Mouse (Mus musculus) limb, embryonic 12.5 days (tissue): ENCODE measurements at regions not wholly inside any gene's neighbourhood (a gene's known extent, or its start where the extent isn't known, plus 50 kb on each side); places are given as distances from the start of the nearest gene placed in this dataset.
"Not testable (repeated sequence)": the region's sequence is repeated elsewhere in the genome, so short reads cannot be mapped to it uniquely, and the experiment has no call there.

Source experiments
- ATAC-seq: fragments of 200-750 bp; cut with Nextera tagmentation; 2 replicates; pipeline ENCODE4 v1.8.0; 2017; ENCODE audit warnings: low read depth, moderate TSS enrichment; ENCODE audit not compliant: insufficient number of reproducible peaks, insufficient read depth, low FRiP score, low TSS enrichment
- H3K27ac ChIP-seq: fragments of 300-500 bp; sonication (generic); 2 replicates; pipeline ENCODE4 v1.5.1; 2016; ENCODE audit warnings: mild to moderate bottlenecking, moderate library complexity
- H3K27me3 ChIP-seq: fragments of 300-500 bp; sonication (generic); 2 replicates; pipeline ENCODE4 v1.6.1; 2016; ENCODE audit warnings: mild to moderate bottlenecking, moderate library complexity
- H3K36me3 ChIP-seq: fragments of 300-500 bp; sonication (generic); 2 replicates; pipeline ENCODE4 v1.6.1; 2016; ENCODE audit warnings: mild to moderate bottlenecking, moderate library complexity
- H3K4me1 ChIP-seq: fragments of 300-500 bp; sonication (generic); replicated peaks from 2 replicates; pipeline ENCODE4 v1.6.1; 2016
- H3K4me2 ChIP-seq: fragments of 300-500 bp; sonication (generic); 2 replicates; pipeline ENCODE4 v1.6.1; 2016; ENCODE audit warnings: mild to moderate bottlenecking, moderate library complexity
- H3K4me3 ChIP-seq: fragments of 300-500 bp; sonication (generic); replicated peaks from 2 replicates; pipeline ENCODE4 v1.5.1; 2016; ENCODE audit warnings: mild to moderate bottlenecking
- H3K9ac ChIP-seq: fragments of 300-500 bp; sonication (generic); replicated peaks from 2 replicates; pipeline ENCODE4 v1.6.1; 2016; ENCODE audit warnings: mild to moderate bottlenecking, moderate library complexity
- H3K9me3 ChIP-seq: fragments of 300-500 bp; sonication (generic); 2 replicates; pipeline ENCODE4 v1.6.1; 2016; ENCODE audit warnings: mild to moderate bottlenecking, moderate library complexity
- WGBS: fragments of 180-500 bp; shearing (Covaris S2); methylation state at CpG from one replicate; pipeline ENCODE4 v1.1.7; 2016; 5-methylcytosine and 5-hydroxymethylcytosine counted together

GRCm38 (mm10) chr6:102005627-102006026, 567.3 kb downstream of the Cntn3 start:
- no peak overlapping the region for H3K9ac ChIP-seq
- H3K9me3 ChIP-seq: no peaks in the 10 kb centered on the region
- H3K4me2 ChIP-seq: no peak overlapping the region
- 80% methylated on average over 3 of the region's 3 CpGs for whole genome bisulfite sequencing
- no peak overlapping the region for H3K27ac ChIP-seq
- H3K4me1 ChIP-seq: no peaks in the 10 kb centered on the region
- no peaks in the 10 kb centered on the region for H3K27me3 ChIP-seq
- H3K4me3 ChIP-seq: no peak overlapping the region
- no peak for ATAC-seq
- H3K36me3 ChIP-seq: no peaks in the 10 kb centered on the region

GRCm38 (mm10) chr6:101998181-101998580, 574.7 kb downstream of the Cntn3 start:
- Histone ChIP-seq H3K36me3 (no peaks in the 10 kb centered on the region), H3K4me3 (no peak overlapping the region), H3K27me3 (no peaks in the 10 kb centered on the region), H3K4me1 (no peaks in the 10 kb centered on the region), H3K4me2 (no peak overlapping the region), H3K9ac (no peak overlapping the region), H3K9me3 (no peaks in the 10 kb centered on the region), H3K27ac (no peak overlapping the region)
- 57% methylated on average over 2 of the region's 2 CpGs for WGBS
- ATAC-seq: no peak

- Histone ChIP-seq H3K4me3 (no peak overlapping the region), H3K27me3 (no peaks in the 10 kb centered on the region), H3K9ac (no peak overlapping the region), H3K27ac (no peak overlapping the region), H3K4me1 (no peaks in the 10 kb centered on the region), H3K4me2 (no peak overlapping the region), H3K9me3 (no peaks in the 10 kb centered on the region), H3K36me3 (no peaks in the 10 kb centered on the region)
- ATAC-seq: no peak
- 72% methylated on average over 5 of the region's 5 CpGs for WGBS
Observed at GRCm38 (mm10) chr6:101997629-101998028, 575.3 kb downstream of the Cntn3 start.

DNA sequence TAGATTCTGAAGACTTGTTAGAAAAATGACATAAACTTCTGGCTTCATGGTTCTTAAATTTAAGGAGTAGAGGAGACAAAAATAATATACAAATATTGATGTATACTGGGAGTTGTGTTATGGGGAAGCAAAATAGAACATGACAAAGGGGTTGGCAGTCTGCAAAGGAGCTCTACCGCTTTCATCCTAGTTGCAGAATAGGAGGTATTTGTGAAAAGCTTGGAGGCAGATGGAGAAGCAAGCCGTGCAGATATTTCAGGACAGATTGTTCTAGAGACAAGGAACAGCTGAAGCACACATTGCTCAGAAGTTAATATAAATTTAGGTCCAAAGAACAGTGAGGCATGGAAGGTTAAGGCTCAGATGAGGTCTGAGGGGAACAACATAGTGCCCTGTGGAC, 580.1 kb downstream of the Cntn3 start:
- Histone ChIP-seq H3K9me3 (no peaks in the 10 kb centered on the region), H3K4me3 (no peak overlapping the region), H3K36me3 (no peaks in the 10 kb centered on the region), H3K27me3 (no peaks in the 10 kb centered on the region), H3K27ac (no peak overlapping the region), H3K9ac (no peak overlapping the region), H3K4me1 (no peaks in the 10 kb centered on the region), H3K4me2 (no peak overlapping the region)
- WGBS: 90% methylated on average over 2 of the region's 2 CpGs
- no peak for ATAC-seq

- WGBS: 67% methylated on average over 1 of the region's 1 CpGs
- Histone ChIP-seq H3K27ac (no peak overlapping the region), H3K4me3 (no peak overlapping the region), H3K9me3 (no peaks in the 10 kb centered on the region), H3K9ac (no peak overlapping the region), H3K27me3 (no peaks in the 10 kb centered on the region), H3K36me3 (no peaks in the 10 kb centered on the region), H3K4me2 (no peak overlapping the region), H3K4me1 (no peaks in the 10 kb centered on the region)
- ATAC-seq: no peak
Observed at GRCm38 (mm10) chr6:101981656-101982055, 591.2 kb downstream of the Cntn3 start.

DNA sequence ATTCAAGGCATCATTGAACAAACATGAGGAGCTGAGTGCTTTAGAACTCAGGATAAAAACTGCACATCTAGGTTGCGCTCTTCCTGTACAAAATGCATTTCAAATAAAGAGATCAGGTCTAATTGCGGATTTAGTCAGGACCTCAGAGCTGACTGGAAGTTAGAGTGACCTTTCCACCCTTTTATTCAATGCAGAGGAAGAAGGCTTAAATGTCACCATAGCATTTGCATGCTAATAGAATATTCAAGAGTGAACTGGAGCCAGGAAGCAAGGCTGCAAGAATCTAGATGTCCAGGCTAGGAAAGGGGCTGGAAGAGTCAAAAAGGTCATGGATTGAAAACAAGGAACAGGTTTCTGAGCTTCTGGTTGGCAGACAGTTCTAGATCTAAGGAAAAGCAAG, 593.7 kb downstream of the Cntn3 start:
- no peak overlapping the region for H3K27ac ChIP-seq
- 83% methylated on average over 2 of the region's 2 CpGs for WGBS
- no peak for ATAC-seq

GRCm38 (mm10) chr6:101964941-101965340, 587.2 kb upstream of the Pdzrn3 start:
- Histone ChIP-seq H3K4me2 (no peak overlapping the region), H3K36me3 (no peaks in the 10 kb centered on the region), H3K27me3 (no peaks in the 10 kb centered on the region), H3K27ac (no peak overlapping the region), H3K4me3 (no peak overlapping the region), H3K4me1 (no peaks in the 10 kb centered on the region), H3K9me3 (no peaks in the 10 kb centered on the region), H3K9ac (no peak overlapping the region)
- WGBS: 87% methylated on average over 2 of the region's 2 CpGs
- ATAC-seq: no peak

More for the DNA sequence above, 593.7 kb downstream of the Cntn3 start:
- Histone ChIP-seq H3K36me3 (no peaks in the 10 kb centered on the region), H3K27me3 (no peaks in the 10 kb centered on the region), H3K4me3 (no peak overlapping the region), H3K9ac (no peak overlapping the region), H3K9me3 (no peaks in the 10 kb centered on the region), H3K4me2 (no peak overlapping the region), H3K4me1 (no peaks in the 10 kb centered on the region)

DNA sequence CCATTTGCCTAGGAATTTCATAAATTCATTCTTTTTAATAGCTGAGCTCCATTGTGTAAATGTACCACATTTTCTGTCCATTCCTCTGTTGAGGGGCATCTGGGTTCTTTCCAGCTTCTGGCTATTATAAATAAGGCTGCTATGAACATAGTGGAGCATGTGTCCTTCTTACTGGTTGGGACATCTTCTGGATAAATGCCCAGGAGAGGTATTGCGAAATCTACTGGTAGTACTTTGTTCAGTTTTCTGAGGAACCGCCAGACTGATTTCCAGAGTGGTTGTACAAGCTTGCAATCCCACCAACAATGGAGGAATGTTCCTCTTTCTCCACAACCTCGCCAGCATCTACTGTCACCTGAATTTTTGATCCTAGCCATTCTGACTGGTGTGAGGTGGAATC, 583.8 kb upstream of the Pdzrn3 start:
- WGBS: 82% methylated on average over 3 of the region's 3 CpGs
- ATAC-seq: not testable (repeated sequence)

GRCm38 (mm10) chr6:101949681-101950080, 572.0 kb upstream of the Pdzrn3 start:
- no peaks in the 10 kb centered on the region for H3K9me3 ChIP-seq
- no peak overlapping the region for H3K9ac ChIP-seq
- 77% methylated on average over 3 of the region's 3 CpGs for WGBS
- no peaks in the 10 kb centered on the region for H3K4me1 ChIP-seq
- no peaks in the 10 kb centered on the region for H3K27me3 ChIP-seq
- H3K4me2 ChIP-seq: no peak overlapping the region
- H3K36me3 ChIP-seq: no peaks in the 10 kb centered on the region
- no peak overlapping the region for H3K4me3 ChIP-seq
- H3K27ac ChIP-seq: no peak overlapping the region
- ATAC-seq: no peak

More for the DNA sequence above, 583.8 kb upstream of the Pdzrn3 start:
- not testable (repeated sequence) for H3K9ac ChIP-seq, H3K27me3 ChIP-seq, H3K4me2 ChIP-seq, H3K4me1 ChIP-seq, H3K27ac ChIP-seq, H3K4me3 ChIP-seq, H3K9me3 ChIP-seq, H3K36me3 ChIP-seq

DNA sequence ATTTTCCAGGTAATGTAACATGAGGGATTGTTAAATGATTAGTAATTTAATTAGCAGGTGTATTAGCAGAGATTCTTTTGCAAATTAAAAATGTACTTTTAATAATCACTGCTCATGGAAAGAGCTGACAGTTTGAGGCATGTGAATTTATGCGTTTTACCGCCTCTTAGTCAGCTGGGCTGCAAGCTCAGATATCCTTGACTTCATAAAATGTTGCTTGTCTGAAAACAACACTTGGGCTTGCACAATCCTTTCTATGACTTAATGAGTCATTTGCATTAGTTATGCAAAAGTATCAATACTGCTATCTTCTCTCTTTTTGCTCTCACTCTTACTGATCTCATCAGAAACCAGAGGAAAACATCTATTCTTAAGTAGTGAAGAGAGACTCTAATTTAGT, 571.3 kb upstream of the Pdzrn3 start:
- Histone ChIP-seq H3K4me2 (no peak overlapping the region), H3K36me3 (no peaks in the 10 kb centered on the region), H3K27ac (no peak overlapping the region), H3K27me3 (no peaks in the 10 kb centered on the region), H3K9me3 (no peaks in the 10 kb centered on the region), H3K4me3 (no peak overlapping the region), H3K4me1 (no peaks in the 10 kb centered on the region), H3K9ac (no peak overlapping the region)
- no peak for ATAC-seq
- 76% methylated on average over 2 of the region's 2 CpGs for WGBS

DNA sequence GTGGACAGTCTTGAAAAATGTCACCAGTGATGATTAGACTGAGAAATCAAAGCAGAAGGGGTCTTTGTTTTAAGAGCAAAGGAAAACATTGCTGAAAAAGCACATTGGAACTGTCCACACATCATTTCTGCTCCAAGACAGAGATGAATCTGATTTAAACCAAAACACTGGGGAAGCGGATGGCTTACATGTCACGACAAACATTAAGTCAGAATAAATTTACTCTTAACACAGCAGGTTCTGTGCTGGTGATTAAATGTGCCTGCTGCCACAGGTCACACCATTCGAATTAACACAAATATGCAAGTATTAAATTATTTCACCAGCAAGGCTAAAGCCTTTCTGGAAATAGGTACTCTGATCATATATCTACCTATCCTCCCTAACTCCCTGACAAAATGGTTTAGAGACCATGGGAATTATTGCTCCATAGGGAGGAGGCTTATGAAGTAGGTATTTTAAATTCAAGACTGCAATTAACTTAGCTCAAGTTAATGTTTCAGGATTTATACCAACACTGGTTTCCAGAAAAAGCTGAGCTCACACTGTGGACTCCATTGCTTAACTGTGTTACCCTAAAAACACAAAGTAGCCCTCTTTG, 562.7 kb upstream of the Pdzrn3 start:
- H3K9ac ChIP-seq: no peak overlapping the region
- 65% methylated on average over 3 of the region's 3 CpGs for WGBS
- H3K4me1 ChIP-seq: no peaks in the 10 kb centered on the region; the same call in none of the 2 replicates
- no peaks in the 10 kb centered on the region for H3K36me3 ChIP-seq
- H3K4me3 ChIP-seq: no peak overlapping the region
- H3K4me2 ChIP-seq: no peak overlapping the region
- no peak overlapping the region for H3K27ac ChIP-seq
- no peaks in the 10 kb centered on the region for H3K9me3 ChIP-seq
- H3K27me3 ChIP-seq: no peaks in the 10 kb centered on the region
- ATAC-seq: no peak

DNA sequence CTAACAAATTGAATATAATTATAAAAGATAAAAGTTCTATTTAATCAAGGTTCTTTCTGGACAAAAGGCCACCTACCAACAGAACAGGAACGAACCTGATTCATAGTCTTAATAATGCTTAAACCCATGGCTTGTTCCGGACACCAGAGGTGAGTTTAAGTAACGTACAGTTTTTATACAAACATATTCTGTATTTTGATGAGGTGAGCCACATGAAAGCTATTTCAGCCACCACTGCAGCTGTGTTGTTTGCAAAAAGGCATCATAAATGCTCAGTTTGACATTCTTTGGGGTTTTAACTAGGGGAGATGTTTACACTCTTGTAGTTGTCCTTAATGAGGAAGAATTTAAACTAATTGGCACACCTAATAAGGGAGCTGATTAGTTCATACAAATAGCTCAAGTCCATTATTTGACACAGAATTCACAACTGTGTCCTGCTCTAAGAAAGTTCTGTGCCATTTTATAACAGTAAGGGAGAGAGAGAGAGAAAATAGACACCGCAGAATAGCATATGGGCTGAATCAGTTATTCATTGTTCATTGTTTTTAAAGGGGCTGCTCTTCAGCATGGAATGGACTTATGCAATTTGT, 560.8 kb upstream of the Pdzrn3 start:
- no peak for ATAC-seq
- WGBS: 45% methylated on average over 4 of the region's 4 CpGs
- no peak overlapping the region for H3K9ac ChIP-seq
- no peak overlapping the region for H3K27ac ChIP-seq
- H3K4me2 ChIP-seq: no peak overlapping the region
- no peaks in the 10 kb centered on the region; the same call in none of the 2 replicates for H3K4me1 ChIP-seq
- H3K36me3 ChIP-seq: no peaks in the 10 kb centered on the region
- H3K27me3 ChIP-seq: no peaks in the 10 kb centered on the region
- H3K9me3 ChIP-seq: no peaks in the 10 kb centered on the region
- no peak overlapping the region for H3K4me3 ChIP-seq
